Mouse (Mus musculus): ENCODE results near the gene Gm20532. TPM values are rescaled to one million over a fixed set of nuclear protein-coding genes. Genes with fewer than 3 reads are reported as not detected.
A peak's percentile ranks its signal among the peaks of the same experiment; 100 is the strongest.

Gm20532 gene
- polyA plus RNA-seq, 1 experiment, result not detected

- DNase-seq (ENCODE audit: extremely low spot score in 1 of 2, low spot score in 1 of 2), result no peak
Observed at GRCm38 (mm10) chr2:26571826-26572225, 14.6 kb upstream of the Gm20532 start.

GRCm38 (mm10) chr2:26573396-26573795, 13.0 kb upstream of the Gm20532 start:
- peak in 1 of 2 experiments; percentile 29 for DNase-seq (ENCODE audit: extremely low spot score in 1 of 2, low spot score in 1 of 2)

GRCm38 (mm10) chr2:26573807-26574206, 12.6 kb upstream of the Gm20532 start:
- no peak for DNase-seq (ENCODE audit: extremely low spot score in 1 of 2, low spot score in 1 of 2)

GRCm38 (mm10) chr2:26574862-26575261, 11.6 kb upstream of the Gm20532 start:
- no peak for DNase-seq (ENCODE audit: extremely low spot score in 1 of 2, low spot score in 1 of 2)

GRCm38 (mm10) chr2:26575378-26575777, 11.1 kb upstream of the Gm20532 start:
- DNase-seq (ENCODE audit: extremely low spot score in 1 of 2, low spot score in 1 of 2), result no peak

- DNase-seq (ENCODE audit: extremely low spot score in 1 of 2, low spot score in 1 of 2), result no peak
Observed at GRCm38 (mm10) chr2:26575865-26576264, 10.6 kb upstream of the Gm20532 start.

GRCm38 (mm10) chr2:26576462-26576861, 10.0 kb upstream of the Gm20532 start:
- no peak for DNase-seq (ENCODE audit: extremely low spot score in 1 of 2, low spot score in 1 of 2)

GRCm38 (mm10) chr2:26578369-26578768, 8.1 kb upstream of the Gm20532 start:
- no peak for DNase-seq (ENCODE audit: extremely low spot score in 1 of 2, low spot score in 1 of 2)

- no peak for DNase-seq (ENCODE audit: extremely low spot score in 1 of 2, low spot score in 1 of 2)
Observed at GRCm38 (mm10) chr2:26579714-26580113, 6.7 kb upstream of the Gm20532 start, which contains the start of gene Egfl7. Gene Egfl7, plus strand, starts transcription at chr2:26580014.

- DNase-seq (ENCODE audit: extremely low spot score in 1 of 2, low spot score in 1 of 2), result no peak
Observed at GRCm38 (mm10) chr2:26580751-26581150, 5.7 kb upstream of the Gm20532 start.

- no peak for DNase-seq (ENCODE audit: extremely low spot score in 1 of 2, low spot score in 1 of 2)
Observed at GRCm38 (mm10) chr2:26582203-26582602, 4.2 kb upstream of the Gm20532 start.

GRCm38 (mm10) chr2:26582741-26583140, 3.7 kb upstream of the Gm20532 start:
- no peak for DNase-seq (ENCODE audit: extremely low spot score in 1 of 2, low spot score in 1 of 2)

GRCm38 (mm10) chr2:26583640-26584039, 2.8 kb upstream of the Gm20532 start:
- DNase-seq (ENCODE audit: extremely low spot score in 1 of 2, low spot score in 1 of 2), result no peak

GRCm38 (mm10) chr2:26585713-26586112, 726 bp upstream of the Gm20532 start:
- peak in 1 of 2 experiments; percentile 16 for DNase-seq (ENCODE audit: extremely low spot score in 1 of 2, low spot score in 1 of 2)

- DNase-seq (ENCODE audit: extremely low spot score in 1 of 2, low spot score in 1 of 2), result no peak
Observed at GRCm38 (mm10) chr2:26587044-26587405, 586 bp downstream of the Gm20532 start.

GRCm38 (mm10) chr2:26588573-26588972, 2.1 kb downstream of the Gm20532 start:
- no peak for DNase-seq (ENCODE audit: extremely low spot score in 1 of 2, low spot score in 1 of 2)

GRCm38 (mm10) chr2:26589284-26589683, 2.8 kb downstream of the Gm20532 start:
- no peak for DNase-seq (ENCODE audit: extremely low spot score in 1 of 2, low spot score in 1 of 2)

- DNase-seq (ENCODE audit: extremely low spot score in 1 of 2, low spot score in 1 of 2), result no peak
Observed at GRCm38 (mm10) chr2:26590282-26590681, 3.8 kb downstream of the Gm20532 start.

GRCm38 (mm10) chr2:26590962-26591361, 4.5 kb downstream of the Gm20532 start:
- DNase-seq (ENCODE audit: extremely low spot score in 1 of 2, low spot score in 1 of 2), result no peak

GRCm38 (mm10) chr2:26591416-26591815, 5.0 kb downstream of the Gm20532 start:
- DNase-seq (ENCODE audit: extremely low spot score in 1 of 2, low spot score in 1 of 2), result no peak

GRCm38 (mm10) chr2:26593211-26594021, 7.0 kb downstream of the Gm20532 start:
- DNase-seq (ENCODE audit: extremely low spot score in 1 of 2, low spot score in 1 of 2), result no peak

- DNase-seq (ENCODE audit: extremely low spot score in 1 of 2, low spot score in 1 of 2), result peak in 1 of 2 experiments; percentile 64
Observed at GRCm38 (mm10) chr2:26594022-26594346, 7.5 kb downstream of the Gm20532 start.
